ENCODE assay signal across 19 mouse cellular contexts in genomic region chr5:22452871-22453661, GRCm38 (mm10).
DNase-seq lines count a peak whose midpoint lies in the region; ATAC-seq lines count a peak whose summit lies in the region.
"Had no signal": no experiment of that assay in that cellular context is flagged by ENCODE, and none has a peak within 500 bp of the region (broad histone marks: within the 10 kb centered on the region; RNA-seq: fewer than 3 reads in every experiment).

No protein-coding gene starts in this region.

- peak; percentile 55 for DNase-seq in embryo, embryonic 10.5 days (ENCODE audit: low spot score)
- DNase-seq in limb, embryonic 10.5 days (ENCODE audit: low spot score): no peak
- no peak for DNase-seq in layer of hippocampus, adult 8-10 months (ENCODE audit: low spot score in 2 of 2)
- no peak for DNase-seq in thymus, postnatal 36 days
- no peak for DNase-seq in spleen, postnatal 10 days (ENCODE audit: low spot score in 2 of 2)
- DNase-seq: cerebellum, postnatal 14 days; gastrocnemius, postnatal 10 days; kidney, adult 9 months; kidney, postnatal 36 days; lung, embryonic 14.5 days; thymus, postnatal 4 days had no signal

- H3K27me3 ChIP-seq in hindbrain, embryonic 13.5 days: no peaks in the 10 kb centered on the region
- H3K27me3 ChIP-seq in midbrain, embryonic 12.5 days: no peaks in the 10 kb centered on the region
- H3K27me3 ChIP-seq in neural tube, embryonic 12.5 days (replicated peaks): no peaks in the 10 kb centered on the region
- no peaks in the 10 kb centered on the region for H3K27me3 ChIP-seq in limb, embryonic 10.5 days (ENCODE audit: low read depth, poor library complexity, severe bottlenecking)
- H3K27me3 ChIP-seq: embryonic facial prominence, embryonic 12.5 days had no signal

- peak overlapping the region; percentile 30 for H3K4me2 ChIP-seq in hindbrain, embryonic 13.5 days
- H3K4me2 ChIP-seq in midbrain, embryonic 12.5 days (replicated peaks): peak overlapping the region; percentile 22
- peak overlapping the region; percentile 41 for H3K4me2 ChIP-seq in neural tube, embryonic 12.5 days (replicated peaks)
- H3K4me2 ChIP-seq: embryonic facial prominence, embryonic 12.5 days; liver, embryonic 11.5 days; lung, embryonic 14.5 days had no signal

- no peaks in the 10 kb centered on the region for H3K9me3 ChIP-seq in hindbrain, embryonic 13.5 days
- H3K9me3 ChIP-seq in midbrain, embryonic 12.5 days: no peaks in the 10 kb centered on the region
- no peaks in the 10 kb centered on the region for H3K9me3 ChIP-seq in neural tube, embryonic 12.5 days
- H3K9me3 ChIP-seq in limb, embryonic 10.5 days (replicated peaks): no peaks in the 10 kb centered on the region
- H3K9me3 ChIP-seq: embryonic facial prominence, embryonic 12.5 days; G1E had no signal

- H3K4me1 ChIP-seq in hindbrain, embryonic 13.5 days (replicated peaks): peaks cover 6% of the 10 kb centered on the region
- no peaks in the 10 kb centered on the region for H3K4me1 ChIP-seq in midbrain, embryonic 12.5 days
- no peaks in the 10 kb centered on the region for H3K4me1 ChIP-seq in neural tube, embryonic 12.5 days
- no peaks in the 10 kb centered on the region for H3K4me1 ChIP-seq in limb, embryonic 10.5 days
- H3K4me1 ChIP-seq: embryonic facial prominence, embryonic 12.5 days had no signal

- peak overlapping the region; percentile 46 for H3K27ac ChIP-seq in hindbrain, embryonic 13.5 days
- H3K27ac ChIP-seq in midbrain, embryonic 12.5 days (replicated peaks): peak overlapping the region; percentile 35; the same call in 1 of the 2 replicates
- H3K27ac ChIP-seq in neural tube, embryonic 12.5 days: 0 out of 2 replicates have a peak overlapping the region, but pooled peaks have one; percentile 7
- H3K27ac ChIP-seq in limb, embryonic 10.5 days: no peak overlapping the region
- H3K27ac ChIP-seq: embryonic facial prominence, embryonic 12.5 days; macrophage had no signal

- ATAC-seq in hindbrain, embryonic 13.5 days (ENCODE audit: low FRiP score): peak; percentile 88
- ATAC-seq in midbrain, embryonic 12.5 days (ENCODE audit: low FRiP score, low read depth): peak; percentile 92
- ATAC-seq in neural tube, embryonic 12.5 days (ENCODE audit: low FRiP score, low read depth): peak; percentile 94

- 27% methylated on average over 15 of the region's 15 CpGs for WGBS in hindbrain, embryonic 13.5 days
- WGBS in midbrain, embryonic 12.5 days: 55% methylated on average over 15 of the region's 15 CpGs
- WGBS in neural tube, embryonic 12.5 days: 31% methylated on average over 15 of the region's 15 CpGs
- 86% methylated on average over 15 of the region's 15 CpGs for WGBS in limb, embryonic 10.5 days

- H3K4me3 ChIP-seq in hindbrain, embryonic 13.5 days: no peak overlapping the region
- H3K4me3 ChIP-seq in midbrain, embryonic 12.5 days: no peak overlapping the region
- no peak overlapping the region for H3K4me3 ChIP-seq in neural tube, embryonic 12.5 days
- no peak overlapping the region for H3K4me3 ChIP-seq in limb, embryonic 10.5 days
- H3K4me3 ChIP-seq: embryonic facial prominence, embryonic 12.5 days; myocyte had no signal

- 0 out of 2 replicates have a peak overlapping the region, but pooled peaks have one; percentile 19 for H3K9ac ChIP-seq in hindbrain, embryonic 13.5 days
- H3K9ac ChIP-seq in midbrain, embryonic 12.5 days (replicated peaks): no peak overlapping the region
- no peak overlapping the region for H3K9ac ChIP-seq in neural tube, embryonic 12.5 days
- H3K9ac ChIP-seq: embryonic facial prominence, embryonic 12.5 days; lung, embryonic 14.5 days had no signal

- no peaks in the 10 kb centered on the region for H3K36me3 ChIP-seq in hindbrain, embryonic 13.5 days
- H3K36me3 ChIP-seq in midbrain, embryonic 12.5 days: no peaks in the 10 kb centered on the region
- H3K36me3 ChIP-seq in neural tube, embryonic 12.5 days: no peaks in the 10 kb centered on the region
- no peaks in the 10 kb centered on the region for H3K36me3 ChIP-seq in limb, embryonic 10.5 days
- H3K36me3 ChIP-seq: embryonic facial prominence, embryonic 12.5 days; G1E had no signal
